Mouse (Mus musculus) MEL (cell line): ENCODE measurements at regions not wholly inside any gene's neighbourhood (a gene's known extent, or its start where the extent isn't known, plus 50 kb on each side); places are given as distances from the start of the nearest gene placed in this dataset.

Source experiments
- DNase-seq: peaks from one replicate; pipeline ENCODE4 v3.0.0; 2011; ENCODE audit warnings: low read depth, low spot score
- H3K27ac ChIP-seq: 2 replicates; pipeline ENCODE4 v1.5.1; 2012; ENCODE audit warnings: low read depth, mild to moderate bottlenecking, control low read depth, low read length, moderate library complexity; ENCODE audit not compliant: control insufficient read depth
- H3K27me3 ChIP-seq, 2 experiments: fragments of 150-350 bp in 1 of 2; sonication (generic) in 1 of 2; 2 replicates each; pipeline ENCODE4 v1.6.1; 2012; ENCODE audit warnings: low read length in 2 of 2, mild to moderate bottlenecking in 2 of 2, improper control_type of control experiment in 1 of 2, moderate library complexity in 1 of 2; ENCODE audit not compliant: insufficient read depth in 2 of 2, control insufficient read depth in 1 of 2
- H3K36me3 ChIP-seq, 2 experiments: 2 replicates each; pipeline ENCODE4 v1.6.1; 2012 to 2014; ENCODE audit warnings: low read length in 2 of 2, improper control_type of control experiment in 1 of 2, inconsistent platforms in 1 of 2, mild to moderate bottlenecking in 1 of 2; ENCODE audit not compliant: insufficient read depth in 2 of 2, control insufficient read depth in 1 of 2
- H3K4me1 ChIP-seq, 2 experiments: fragments of 150-350 bp in 1 of 2; sonication (generic) in 1 of 2; 2 replicates each; pipeline ENCODE4 v1.6.1; 2012; ENCODE audit warnings: low read length in 2 of 2, improper control_type of control experiment in 1 of 2, mild to moderate bottlenecking in 1 of 2; ENCODE audit not compliant: insufficient read depth in 2 of 2, control insufficient read depth in 1 of 2
- H3K4me3 ChIP-seq, 2 experiments: fragments of 150-350 bp in 1 of 2; sonication (generic) in 1 of 2; 2 replicates each; pipeline ENCODE4 v1.5.1; 2012; ENCODE audit warnings: low read depth in 2 of 2, low read length in 2 of 2, mild to moderate bottlenecking in 2 of 2, moderate library complexity in 2 of 2, control low read depth in 1 of 2, improper control_type of control experiment in 1 of 2; ENCODE audit not compliant: control insufficient read depth in 1 of 2, insufficient read depth in 1 of 2
- H3K79me2 ChIP-seq: 2 replicates; pipeline ENCODE4 v1.6.1; 2012; ENCODE audit warnings: mild to moderate bottlenecking, low read length, moderate library complexity; ENCODE audit not compliant: control insufficient read depth, poor library complexity, insufficient read depth
- H3K9ac ChIP-seq: 2 replicates; pipeline ENCODE4 v1.6.1; 2012; ENCODE audit warnings: low read depth, mild to moderate bottlenecking, control low read depth, low read length, moderate library complexity; ENCODE audit not compliant: control insufficient read depth, poor library complexity, severe bottlenecking
- H3K9me3 ChIP-seq: fragments of 150-350 bp; sonication (generic); replicated peaks from 2 replicates; pipeline ENCODE4 v1.6.1; 2012; ENCODE audit warnings: mild to moderate bottlenecking, low read length, improper control_type of control experiment, moderate library complexity; ENCODE audit not compliant: insufficient read depth
- BHLHE40 ChIP-seq: IDR thresholded peaks from 2 replicates; pipeline ENCODE4 v1.6.1; 2012; ENCODE audit warnings: low read depth, mild to moderate bottlenecking, inconsistent platforms, low read length, improper control_type of control experiment, borderline replicate concordance
- CHD1 ChIP-seq: IDR thresholded peaks from 2 replicates; pipeline ENCODE4 v1.6.1; 2012; ENCODE audit warnings: low read depth, mild to moderate bottlenecking, inconsistent platforms, low read length, improper control_type of control experiment
- CHD2 ChIP-seq: IDR thresholded peaks from 2 replicates; pipeline ENCODE4 v1.6.1; 2011; ENCODE audit warnings: low read length, improper control_type of control experiment
- CTCF ChIP-seq, 3 experiments: IDR thresholded peaks in 2 of 3; conservative IDR thresholded peaks in 1 of 3; 2 replicates each; pipeline ENCODE4 v1.5.1; 2011 to 2012; ENCODE audit warnings: low read length in 3 of 3, low read depth in 2 of 3, mild to moderate bottlenecking in 2 of 3, improper control_type of control experiment in 1 of 3, inconsistent platforms in 1 of 3, mixed read lengths in 1 of 3, moderate library complexity in 1 of 3; ENCODE audit not compliant: control insufficient read depth in 1 of 3, insufficient read depth in 1 of 3, poor library complexity in 1 of 3, severe bottlenecking in 1 of 3
- E2F4 ChIP-seq: IDR thresholded peaks from 2 replicates; pipeline ENCODE4 v1.6.1; 2011; ENCODE audit warnings: low read depth, low read length, improper control_type of control experiment, borderline replicate concordance
- ELF1 ChIP-seq: IDR thresholded peaks from 2 replicates; pipeline ENCODE4 v1.6.1; 2014; ENCODE audit warnings: low read depth, mild to moderate bottlenecking, inconsistent platforms, low read length, improper control_type of control experiment, moderate library complexity
- ETS1 ChIP-seq: IDR thresholded peaks from 2 replicates; pipeline ENCODE4 v1.6.1; 2012; ENCODE audit warnings: low read depth, mild to moderate bottlenecking, inconsistent platforms, low read length, improper control_type of control experiment, moderate library complexity
- GABPA ChIP-seq: IDR thresholded peaks from 2 replicates; pipeline ENCODE4 v1.6.1; 2012; ENCODE audit warnings: low read depth, mild to moderate bottlenecking, inconsistent platforms, low read length, improper control_type of control experiment, moderate library complexity
- GATA1 ChIP-seq: IDR thresholded peaks from 2 replicates; pipeline ENCODE4 v1.6.1; 2011; ENCODE audit warnings: low read depth, low read length, improper control_type of control experiment
- HCFC1 ChIP-seq: IDR thresholded peaks from 2 replicates; pipeline ENCODE4 v1.6.1; 2012; ENCODE audit warnings: low read depth, mild to moderate bottlenecking, inconsistent platforms, low read length, improper control_type of control experiment, moderate library complexity
- KAT2A ChIP-seq: conservative IDR thresholded peaks from 2 replicates; pipeline ENCODE4 v1.6.1; 2012; ENCODE audit warnings: low read depth, low read length, improper control_type of control experiment, inconsistent platforms
- MYC ChIP-seq: IDR thresholded peaks from 2 replicates; pipeline ENCODE4 v1.6.1; 2011; ENCODE audit warnings: low read depth, mild to moderate bottlenecking, low read length, improper control_type of control experiment, moderate library complexity
- NELFE ChIP-seq: IDR thresholded peaks from 2 replicates; pipeline ENCODE4 v1.6.1; 2011; ENCODE audit warnings: low read depth, low read length, improper control_type of control experiment
- NRF1 ChIP-seq: IDR thresholded peaks from 2 replicates; pipeline ENCODE4 v1.6.1; 2014; ENCODE audit warnings: low read depth, mild to moderate bottlenecking, inconsistent platforms, low read length, improper control_type of control experiment, moderate library complexity; ENCODE audit not compliant: poor library complexity, insufficient read depth, severe bottlenecking
- POLR2A ChIP-seq, 2 experiments: IDR thresholded peaks; 2 replicates each; pipeline ENCODE4 v1.6.1; 2011 to 2012; ENCODE audit warnings: low read length in 2 of 2, mild to moderate bottlenecking in 2 of 2, control low read depth in 1 of 2, improper control_type of control experiment in 1 of 2, low read depth in 1 of 2, moderate library complexity in 1 of 2; ENCODE audit not compliant: control insufficient read depth in 1 of 2, insufficient read depth in 1 of 2, poor library complexity in 1 of 2
- POLR2AphosphoS2 ChIP-seq: IDR thresholded peaks from 2 replicates; pipeline ENCODE4 v1.6.1; 2011; ENCODE audit warnings: low read length, improper control_type of control experiment
- POLR2AphosphoS5 ChIP-seq: IDR thresholded peaks from 2 replicates; pipeline ENCODE4 v1.6.1; 2012; ENCODE audit warnings: low read depth, borderline replicate concordance, mild to moderate bottlenecking, inconsistent platforms, low read length, moderate library complexity, mixed read lengths
- RCOR1 ChIP-seq: IDR thresholded peaks from 2 replicates; pipeline ENCODE4 v1.6.1; 2012; ENCODE audit warnings: low read depth, mild to moderate bottlenecking, inconsistent platforms, low read length, improper control_type of control experiment
- UBTF ChIP-seq: IDR thresholded peaks from 2 replicates; pipeline ENCODE4 v1.6.1; 2012; ENCODE audit warnings: low read depth, mild to moderate bottlenecking, inconsistent platforms, low read length, improper control_type of control experiment, moderate library complexity, borderline replicate concordance; ENCODE audit not compliant: insufficient read depth
- ZC3H11A ChIP-seq: IDR thresholded peaks from 2 replicates; pipeline ENCODE4 v1.6.1; 2012; ENCODE audit warnings: low read depth, mild to moderate bottlenecking, inconsistent platforms, low read length, improper control_type of control experiment
- ZKSCAN1 ChIP-seq: IDR thresholded peaks from 2 replicates; pipeline ENCODE4 v1.6.1; 2012; ENCODE audit warnings: low read depth, mild to moderate bottlenecking, inconsistent platforms, low read length, improper control_type of control experiment, moderate library complexity
- ZMIZ1 ChIP-seq: IDR thresholded peaks from 2 replicates; pipeline ENCODE4 v1.6.1; 2012; ENCODE audit warnings: low read depth, mild to moderate bottlenecking, inconsistent platforms, low read length, improper control_type of control experiment, moderate library complexity
- ZNF384 ChIP-seq: IDR thresholded peaks from 2 replicates; pipeline ENCODE4 v1.6.1; 2012; ENCODE audit warnings: low read depth, mild to moderate bottlenecking, inconsistent platforms, low read length, improper control_type of control experiment

- no peak for TF ChIP-seq ELF1
- no peak for TF ChIP-seq UBTF
- TF ChIP-seq GATA1, result no peak
- TF ChIP-seq CTCF (IDR thresholded peaks at IDR 0.05 in 2 of 3, conservative IDR thresholded peaks at IDR 0.05 in 1 of 3; ENCODE audit: control insufficient read depth in 1 of 3, insufficient read depth in 1 of 3, low read depth in 2 of 3, low read length in 3 of 3, poor library complexity in 1 of 3, severe bottlenecking in 1 of 3), result no peak
- no peak for TF ChIP-seq E2F4
- TF ChIP-seq ZC3H11A, result no peak
- no peak for TF ChIP-seq POLR2A (IDR thresholded peaks at IDR 0.05; ENCODE audit: control insufficient read depth in 1 of 2, insufficient read depth in 1 of 2, low read depth in 1 of 2, low read length in 2 of 2, poor library complexity in 1 of 2)
- TF ChIP-seq MYC, result no peak
- no peak for TF ChIP-seq POLR2AphosphoS2
- no peak for TF ChIP-seq CHD2
- TF ChIP-seq ETS1, result no peak
- no peak for TF ChIP-seq ZKSCAN1
- no peak for TF ChIP-seq POLR2AphosphoS5
- no peak for TF ChIP-seq KAT2A
- TF ChIP-seq BHLHE40, result no peak
- TF ChIP-seq CHD1, result no peak
- TF ChIP-seq NRF1, result no peak
- TF ChIP-seq ZMIZ1, result no peak
- no peak for TF ChIP-seq RCOR1
- TF ChIP-seq, all 39 proteins: peak for 0
- Histone ChIP-seq H3K27me3 (no peaks in the 10 kb centered on the region), H3K4me1 (no peaks in the 10 kb centered on the region), H3K36me3 (no peaks in the 10 kb centered on the region), H3K9me3 (no peaks in the 10 kb centered on the region), H3K9ac (no peak overlapping the region), H3K79me2 (no peaks in the 10 kb centered on the region), H3K27ac (no peak overlapping the region), H3K4me3 (no peak overlapping the region)
- DNase-seq, result no peak
Measured at GRCm38 (mm10) chr9:79022291-79022690, 406.9 kb downstream of the Cd109 start.

DNA sequence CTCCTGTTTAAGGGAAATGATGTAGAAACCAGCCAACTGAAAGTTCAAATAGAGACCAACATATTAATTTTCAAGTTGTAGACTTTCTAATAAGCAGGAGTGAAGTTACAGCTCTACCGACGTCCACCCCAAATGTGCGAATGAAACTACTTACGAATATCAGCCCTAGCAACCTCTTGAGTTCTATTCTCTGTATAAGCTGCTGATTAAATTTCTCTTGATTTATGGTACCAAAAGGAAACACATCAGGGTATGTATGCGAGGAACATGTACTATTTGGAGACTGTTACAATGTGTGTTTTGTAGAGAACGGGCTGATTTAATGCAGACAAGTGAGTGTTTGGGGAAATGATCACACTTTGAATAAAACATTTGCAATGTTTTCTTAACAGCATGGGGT is 412.9 kb downstream of the Cd109 start:
- Histone ChIP-seq H3K36me3 (no peaks in the 10 kb centered on the region), H3K4me1 (no peaks in the 10 kb centered on the region), H3K27ac (no peak overlapping the region), H3K4me3 (no peak overlapping the region), H3K79me2 (no peaks in the 10 kb centered on the region), H3K9me3 (no peaks in the 10 kb centered on the region), H3K9ac (no peak overlapping the region), H3K27me3 (no peaks in the 10 kb centered on the region)
- no peak for DNase-seq
- TF ChIP-seq MYC (no peak), GABPA (no peak), NELFE (no peak), HCFC1 (no peak), ZNF384 (no peak), ZMIZ1 (no peak), RCOR1 (no peak), GATA1 (no peak)
